Mouse (Mus musculus): ENCODE data around the gene Pitpnc1.

- TF ChIP-seq CTCF (IDR thresholded peaks at IDR 0.05; ENCODE audit: borderline replicate concordance, insufficient read depth, low read depth, low read length) (no peak), POLR2A (IDR thresholded peaks at IDR 0.05; ENCODE audit: borderline replicate concordance, insufficient read depth, low read length) (no peak)
Observed at GRCm38 (mm10) chr11:107243126-107243525, 227.4 kb downstream of the Pitpnc1 start.
